Mouse (Mus musculus): ENCODE results near the gene Gm37240.

- no peak for TF ChIP-seq CTCF (IDR thresholded peaks at IDR 0.05; ENCODE audit: low read depth)
- TF ChIP-seq EP300 (optimal IDR thresholded peaks at IDR 0.05), result no peak
Measured at GRCm38 (mm10) chr3:84582913-84583276, 1304.4 kb downstream of the Gm37240 start.
